ENCODE assay signal across 11 mouse cellular contexts in the genomic region with DNA sequence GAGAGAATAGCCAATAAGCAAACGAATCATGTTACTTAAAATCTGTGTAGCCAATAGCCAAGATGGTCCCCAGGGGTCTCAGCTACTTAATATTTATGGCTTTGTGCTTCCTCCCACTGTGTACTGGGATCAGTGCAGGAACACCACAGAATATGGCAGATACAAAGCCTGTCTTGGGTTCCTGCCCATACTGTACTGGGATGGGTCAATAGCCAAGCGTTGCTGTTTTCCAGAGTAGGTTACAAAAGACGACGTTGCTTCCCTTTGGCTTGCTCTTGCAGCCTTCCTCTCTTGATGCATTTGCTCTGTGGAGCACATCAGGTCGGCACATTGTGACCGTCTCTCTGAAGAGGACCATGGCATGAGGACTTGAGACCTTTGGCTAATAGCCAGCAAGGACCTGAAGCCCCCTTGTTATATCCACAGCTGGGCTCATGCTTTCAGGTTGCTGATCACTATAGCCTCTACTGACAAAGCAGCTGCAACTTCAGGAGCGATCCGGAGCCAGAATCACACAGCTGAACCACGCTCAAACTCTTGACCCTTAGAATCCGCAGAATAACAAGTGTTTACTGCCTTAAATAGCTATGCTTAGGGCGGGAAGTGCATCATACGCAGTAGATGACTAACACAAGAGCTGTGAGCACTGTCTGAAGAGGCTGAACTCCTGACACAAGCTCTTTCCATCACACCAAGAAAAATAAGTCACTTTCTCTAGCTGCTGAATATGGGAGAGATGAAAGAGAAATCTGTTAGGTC.
A peak's percentile ranks its signal among the peaks of the same experiment; 100 is the strongest.
DNase-seq lines count a peak whose midpoint lies in the region; ATAC-seq and TF ChIP-seq lines count a peak whose summit lies in the region.
"Had no signal": no experiment of that assay in that cellular context is flagged by ENCODE, and none has a peak within 500 bp of the region (broad histone marks: within the 10 kb centered on the region; RNA-seq: fewer than 3 reads in every experiment).

No protein-coding gene starts in this region.

- H3K4me1 ChIP-seq in limb, embryonic 14.5 days (ENCODE audit: control insufficient read depth, insufficient read depth, low read length): peaks cover 5% of the 10 kb centered on the region

- H3K27ac ChIP-seq in limb, embryonic 14.5 days (replicated peaks; ENCODE audit: low read depth, low read length): no peak overlapping the region
- H3K27ac ChIP-seq: forebrain, embryonic 13.5 days; macrophage had no signal

- DNase-seq in kidney, adult 9 months: peak; percentile 25
- no peak for DNase-seq in kidney, adult 18-20 months
- DNase-seq in gastrocnemius, adult 8-10 months (ENCODE audit: low spot score in 2 of 2): peak; percentile 38 to 41
- DNase-seq in heart, adult 8-10 months (ENCODE audit: low spot score): peak; percentile 19
- DNase-seq in limb, embryonic 14.5 days (ENCODE audit: low spot score): peak; percentile 29
- no peak for DNase-seq in frontal cortex, adult 2 months (ENCODE audit: extremely low spot score in 1 of 2, low spot score in 1 of 2)
- no peak for DNase-seq in left cerebral cortex, adult 18-20 months (ENCODE audit: low spot score in 2 of 2)
- DNase-seq: adrenal gland, adult 2 months had no signal

- no peaks in the 10 kb centered on the region for H3K27me3 ChIP-seq in limb, embryonic 14.5 days (ENCODE audit: control insufficient read depth, insufficient read depth, low read length)
- H3K27me3 ChIP-seq: forebrain, embryonic 13.5 days; hindbrain, embryonic 13.5 days had no signal

- ATAC-seq in limb, embryonic 14.5 days (ENCODE audit: low FRiP score, low read depth): no peak
- ATAC-seq: forebrain, embryonic 13.5 days had no signal

- WGBS in limb, embryonic 14.5 days: 79% methylated on average over 12 of the region's 12 CpGs

- no peak overlapping the region for H3K4me3 ChIP-seq in limb, embryonic 14.5 days (replicated peaks; ENCODE audit: low read length)
- H3K4me3 ChIP-seq: forebrain, embryonic 13.5 days; hindbrain, embryonic 13.5 days had no signal

- no peaks in the 10 kb centered on the region for H3K36me3 ChIP-seq in limb, embryonic 14.5 days (ENCODE audit: control insufficient read depth, insufficient read depth, low read length)
- H3K36me3 ChIP-seq: hindbrain, embryonic 13.5 days had no signal

- no peak overlapping the region for H3K4me2 ChIP-seq in limb, embryonic 14.5 days (replicated peaks; ENCODE audit: low read depth, low read length, severe bottlenecking)
- H3K4me2 ChIP-seq: forebrain, embryonic 13.5 days; hindbrain, embryonic 13.5 days had no signal

- H3K9ac ChIP-seq in limb, embryonic 14.5 days (ENCODE audit: low read depth, low read length, severe bottlenecking): no peak overlapping the region
- H3K9ac ChIP-seq: forebrain, embryonic 13.5 days; hindbrain, embryonic 13.5 days had no signal

- no peaks in the 10 kb centered on the region for H3K9me3 ChIP-seq in limb, embryonic 14.5 days (ENCODE audit: control insufficient read depth, low read length)
- H3K9me3 ChIP-seq: forebrain, embryonic 13.5 days; hindbrain, embryonic 13.5 days had no signal

- no peak for TF ChIP-seq POLR2A in limb, embryonic 14.5 days (IDR thresholded peaks at IDR 0.05; ENCODE audit: borderline replicate concordance, extremely low read depth, insufficient read depth, insufficient read length)

Comparison
In these comparisons a context has a peak if more than half of its experiments do, and no peak if none do; other contexts are left out.
1. DNase-seq: peak in kidney, adult 9 months (single experiment), gastrocnemius, adult 8-10 months (2 of 2), heart, adult 8-10 months (single experiment) and limb, embryonic 14.5 days (single experiment); none in kidney, adult 18-20 months (single experiment), frontal cortex, adult 2 months (0 of 2) and left cerebral cortex, adult 18-20 months (0 of 2).